ENCODE assay signal across 9 mouse cellular contexts in genomic region chr13:15545346-15545896, GRCm38 (mm10).
DNase-seq lines count a peak whose midpoint lies in the region; ATAC-seq and TF ChIP-seq lines count a peak whose summit lies in the region.
"Had no signal": no experiment of that assay in that cellular context is flagged by ENCODE, and none has a peak within 500 bp of the region (broad histone marks: within the 10 kb centered on the region; RNA-seq: fewer than 3 reads in every experiment).

No protein-coding gene starts in this region.

- no peak for TF ChIP-seq CTCF in stomach, postnatal 0 days (IDR thresholded peaks at IDR 0.05; ENCODE audit: low read depth)

- no peak overlapping the region for H3K4me3 ChIP-seq in limb, embryonic 10.5 days
- no peak overlapping the region for H3K4me3 ChIP-seq in stomach, postnatal 0 days (ENCODE audit: low read depth, low read length)

- H3K36me3 ChIP-seq in limb, embryonic 10.5 days, result 0 out of 2 replicates have a peak, but pooled peaks cover 5% of the 10 kb centered on the region
- no peaks in the 10 kb centered on the region for H3K36me3 ChIP-seq in stomach, postnatal 0 days (ENCODE audit: control insufficient read depth, insufficient read depth, low read length)

- H3K4me1 ChIP-seq in limb, embryonic 10.5 days, result peaks cover 100% of the 10 kb centered on the region
- peaks cover 11% of the 10 kb centered on the region for H3K4me1 ChIP-seq in stomach, postnatal 0 days (replicated peaks; ENCODE audit: control insufficient read depth, insufficient read depth)

- TF ChIP-seq EP300 in stomach, postnatal 0 days (optimal IDR thresholded peaks at IDR 0.05), result no peak

- no peak overlapping the region for H3K9ac ChIP-seq in stomach, postnatal 0 days (ENCODE audit: low read length)

- H3K27ac ChIP-seq in limb, embryonic 10.5 days, result peak overlapping the region; percentile 46; the same call in 1 of the 2 replicates
- H3K27ac ChIP-seq in stomach, postnatal 0 days (replicated peaks), result peak overlapping the region; percentile 6; the same call in 1 of the 2 replicates

- no peaks in the 10 kb centered on the region for H3K9me3 ChIP-seq in limb, embryonic 10.5 days (replicated peaks)
- no peaks in the 10 kb centered on the region for H3K9me3 ChIP-seq in stomach, postnatal 0 days (ENCODE audit: control insufficient read depth, low read length)

- H3K4me2 ChIP-seq in stomach, postnatal 0 days (replicated peaks; ENCODE audit: low read depth), result no peak overlapping the region

- 64% methylated on average over 4 of the region's 4 CpGs for WGBS in limb, embryonic 10.5 days
- WGBS in stomach, postnatal 0 days, result 36% methylated on average over 4 of the region's 4 CpGs

- DNase-seq in frontal cortex, postnatal 14 days (ENCODE audit: low spot score in 2 of 2), result no peak
- DNase-seq in right cerebral cortex, adult 2 months (ENCODE audit: low spot score in 2 of 2), result peak; percentile 13 to 29
- DNase-seq in right cerebral cortex, adult 18-20 months, result no peak
- DNase-seq in limb, embryonic 10.5 days (ENCODE audit: low spot score), result no peak
- DNase-seq in stomach, postnatal 0 days (ENCODE audit: low spot score), result no peak
- DNase-seq in testis, postnatal 14 days (ENCODE audit: low spot score), result no peak
- no peak for DNase-seq in thymus, adult 18-20 months
- DNase-seq: adrenal gland, adult 8-10 months had no signal

- ATAC-seq in frontal cortex, adult (ENCODE audit: low TSS enrichment), result peak; percentile 88
- no peak for ATAC-seq in stomach, postnatal 0 days (ENCODE audit: low FRiP score, low TSS enrichment)

- H3K27me3 ChIP-seq in limb, embryonic 10.5 days (ENCODE audit: low read depth, poor library complexity, severe bottlenecking), result no peaks in the 10 kb centered on the region
- no peaks in the 10 kb centered on the region for H3K27me3 ChIP-seq in stomach, postnatal 0 days (ENCODE audit: control insufficient read depth, insufficient read depth, low read length)

Comparison
In these comparisons a context has a peak if more than half of its experiments do, and no peak if none do; other contexts are left out.
1. DNase-seq: peak in right cerebral cortex, adult 2 months (2 of 2); none in frontal cortex, postnatal 14 days (0 of 2), right cerebral cortex, adult 18-20 months (single experiment), limb, embryonic 10.5 days (single experiment), stomach, postnatal 0 days (single experiment), testis, postnatal 14 days (single experiment) and thymus, adult 18-20 months (0 of 2).